Mouse (Mus musculus): ENCODE measurements around the gene Il6ra. TPM values are rescaled to one million over a fixed set of nuclear protein-coding genes. Genes with fewer than 3 reads are reported as not detected.
A peak's percentile ranks its signal among the peaks of the same experiment; 100 is the strongest.

Gene Il6ra
- polyA plus RNA-seq (2015; fragmentation: Nextera tagmentation; extraction: Ambion mirVana): 0.84 and 0.91 TPM in 2 replicates

- Histone ChIP-seq H3K4me1 (ENCODE audit: insufficient read depth, low read length) (peaks cover 12% of the 10 kb centered on the region), H3K27ac (ENCODE audit: low read length) (no peak within 1 kb of the TSS), H3K4me2 (replicated peaks; ENCODE audit: low read depth, low read length) (peak within 1 kb of the TSS; percentile 97), H3K9me3 (ENCODE audit: low read length) (no peaks in the 10 kb centered on the region), H3K36me3 (ENCODE audit: insufficient read depth, low read length) (no peaks in the 10 kb centered on the region), H3K9ac (replicated peaks; ENCODE audit: low read length) (peak within 1 kb of the TSS; percentile 48), H3K4me3 (ENCODE audit: low read length) (peak within 1 kb of the TSS; percentile 58), H3K27me3 (ENCODE audit: insufficient read depth, low read length) (peaks cover 18% of the 10 kb centered on the region)
- WGBS: 1% methylated on average over 72 of the region's 75 CpGs
- peak; percentile 81 for ATAC-seq (ENCODE audit: low FRiP score, low TSS enrichment)
Measured at GRCm38 (mm10) chr3:89912543-89913391, at the start of gene Il6ra. Il6ra (minus strand) TSS chr3:89913196.

GRCm38 (mm10) chr3:89962059-89962750, 49.2 kb upstream of the Il6ra start:
- peak overlapping the region; percentile 93 for H3K9ac ChIP-seq (replicated peaks; ENCODE audit: low read length)
- H3K27ac ChIP-seq (ENCODE audit: low read length): peak overlapping the region; percentile 95
- H3K27me3 ChIP-seq (ENCODE audit: insufficient read depth, low read length): no peaks in the 10 kb centered on the region
- peak overlapping the region; percentile 89 for H3K4me3 ChIP-seq (ENCODE audit: low read length)
- H3K4me1 ChIP-seq (ENCODE audit: insufficient read depth, low read length): peaks cover 31% of the 10 kb centered on the region
- no peaks in the 10 kb centered on the region for H3K9me3 ChIP-seq (ENCODE audit: low read length)
- peak overlapping the region; percentile 93 for H3K4me2 ChIP-seq (replicated peaks; ENCODE audit: low read depth, low read length)
- H3K36me3 ChIP-seq (ENCODE audit: insufficient read depth, low read length): peaks cover 7% of the 10 kb centered on the region
- 3% methylated on average over 14 of the region's 14 CpGs for WGBS
- no peak for ATAC-seq (ENCODE audit: low FRiP score, low TSS enrichment)

- Histone ChIP-seq H3K27ac (ENCODE audit: low read length) (peak overlapping the region; percentile 95; the same call in 1 of the 2 replicates), H3K36me3 (ENCODE audit: insufficient read depth, low read length) (peaks cover 15% of the 10 kb centered on the region), H3K27me3 (ENCODE audit: insufficient read depth, low read length) (no peaks in the 10 kb centered on the region), H3K4me1 (ENCODE audit: insufficient read depth, low read length) (peaks cover 31% of the 10 kb centered on the region), H3K4me3 (ENCODE audit: low read length) (peak overlapping the region; percentile 89), H3K4me2 (replicated peaks; ENCODE audit: low read depth, low read length) (peak overlapping the region; percentile 93), H3K9ac (replicated peaks; ENCODE audit: low read length) (peak overlapping the region; percentile 93), H3K9me3 (ENCODE audit: low read length) (no peaks in the 10 kb centered on the region)
- no peak for ATAC-seq (ENCODE audit: low FRiP score, low TSS enrichment)
- WGBS: 51% methylated on average over 4 of the region's 4 CpGs
Measured at GRCm38 (mm10) chr3:89961436-89961835, 48.4 kb upstream of the Il6ra start.

- Histone ChIP-seq H3K27me3 (ENCODE audit: insufficient read depth, low read length) (no peaks in the 10 kb centered on the region), H3K27ac (ENCODE audit: low read length) (no peak overlapping the region), H3K4me1 (ENCODE audit: insufficient read depth, low read length) (peaks cover 31% of the 10 kb centered on the region), H3K36me3 (ENCODE audit: insufficient read depth, low read length) (peaks cover 24% of the 10 kb centered on the region), H3K9me3 (ENCODE audit: low read length) (no peaks in the 10 kb centered on the region), H3K4me2 (replicated peaks; ENCODE audit: low read depth, low read length) (peak overlapping the region; percentile 93), H3K9ac (replicated peaks; ENCODE audit: low read length) (peak overlapping the region; percentile 75), H3K4me3 (ENCODE audit: low read length) (peak overlapping the region; percentile 89)
- WGBS: under 1% methylated on average over 30 of the region's 30 CpGs
- ATAC-seq (ENCODE audit: low FRiP score, low TSS enrichment): peak; percentile 92
Measured at GRCm38 (mm10) chr3:89960469-89960868, 47.5 kb upstream of the Il6ra start.

- Histone ChIP-seq H3K9me3 (ENCODE audit: low read length) (no peaks in the 10 kb centered on the region), H3K4me2 (replicated peaks; ENCODE audit: low read depth, low read length) (no peak overlapping the region), H3K9ac (replicated peaks; ENCODE audit: low read length) (no peak overlapping the region), H3K27ac (ENCODE audit: low read length) (no peak overlapping the region), H3K4me1 (ENCODE audit: insufficient read depth, low read length) (peaks cover 25% of the 10 kb centered on the region), H3K4me3 (ENCODE audit: low read length) (no peak overlapping the region), H3K36me3 (ENCODE audit: insufficient read depth, low read length) (peaks cover 29% of the 10 kb centered on the region), H3K27me3 (ENCODE audit: insufficient read depth, low read length) (no peaks in the 10 kb centered on the region)
- no peak for ATAC-seq (ENCODE audit: low FRiP score, low TSS enrichment)
- 75% methylated on average over 4 of the region's 4 CpGs for WGBS
Measured at GRCm38 (mm10) chr3:89959435-89959834, 46.4 kb upstream of the Il6ra start.

- no peak overlapping the region for H3K4me3 ChIP-seq (ENCODE audit: low read length)
- H3K9ac ChIP-seq (replicated peaks; ENCODE audit: low read length): no peak overlapping the region
- H3K4me2 ChIP-seq (replicated peaks; ENCODE audit: low read depth, low read length): no peak overlapping the region
- no peak for ATAC-seq (ENCODE audit: low FRiP score, low TSS enrichment)
- H3K4me1 ChIP-seq (ENCODE audit: insufficient read depth, low read length): peaks cover 24% of the 10 kb centered on the region
- no peaks in the 10 kb centered on the region for H3K9me3 ChIP-seq (ENCODE audit: low read length)
- no peaks in the 10 kb centered on the region for H3K27me3 ChIP-seq (ENCODE audit: insufficient read depth, low read length)
- H3K27ac ChIP-seq (ENCODE audit: low read length): no peak overlapping the region
- WGBS: 94% methylated on average over 9 of the region's 9 CpGs
- peaks cover 41% of the 10 kb centered on the region for H3K36me3 ChIP-seq (ENCODE audit: insufficient read depth, low read length)
Measured at GRCm38 (mm10) chr3:89957880-89958279, 44.9 kb upstream of the Il6ra start.

GRCm38 (mm10) chr3:89956177-89956971, 43.4 kb upstream of the Il6ra start:
- no peaks in the 10 kb centered on the region for H3K27me3 ChIP-seq (ENCODE audit: insufficient read depth, low read length)
- no peak overlapping the region for H3K4me3 ChIP-seq (ENCODE audit: low read length)
- 89% methylated on average over 7 of the region's 7 CpGs for WGBS
- H3K4me1 ChIP-seq (ENCODE audit: insufficient read depth, low read length): peaks cover 13% of the 10 kb centered on the region
- H3K27ac ChIP-seq (ENCODE audit: low read length): no peak overlapping the region
- H3K4me2 ChIP-seq (replicated peaks; ENCODE audit: low read depth, low read length): no peak overlapping the region
- H3K9ac ChIP-seq (replicated peaks; ENCODE audit: low read length): no peak overlapping the region
- ATAC-seq (ENCODE audit: low FRiP score, low TSS enrichment): no peak
- peaks cover 55% of the 10 kb centered on the region for H3K36me3 ChIP-seq (ENCODE audit: insufficient read depth, low read length)
- no peaks in the 10 kb centered on the region for H3K9me3 ChIP-seq (ENCODE audit: low read length)

GRCm38 (mm10) chr3:89953420-89953819, 40.4 kb upstream of the Il6ra start:
- H3K4me1 ChIP-seq (ENCODE audit: insufficient read depth, low read length): no peaks in the 10 kb centered on the region
- no peaks in the 10 kb centered on the region for H3K27me3 ChIP-seq (ENCODE audit: insufficient read depth, low read length)
- WGBS: 1% methylated on average over 4 of the region's 4 CpGs
- H3K9ac ChIP-seq (replicated peaks; ENCODE audit: low read length): no peak overlapping the region
- H3K4me3 ChIP-seq (ENCODE audit: low read length): no peak overlapping the region
- ATAC-seq (ENCODE audit: low FRiP score, low TSS enrichment): peak; percentile 58; the same call in 1 of the 2 replicates
- peaks cover 80% of the 10 kb centered on the region for H3K36me3 ChIP-seq (ENCODE audit: insufficient read depth, low read length)
- no peak overlapping the region for H3K4me2 ChIP-seq (replicated peaks; ENCODE audit: low read depth, low read length)
- no peaks in the 10 kb centered on the region for H3K9me3 ChIP-seq (ENCODE audit: low read length)
- no peak overlapping the region for H3K27ac ChIP-seq (ENCODE audit: low read length)

- 97% methylated on average over 6 of the region's 6 CpGs for WGBS
- Histone ChIP-seq H3K36me3 (ENCODE audit: insufficient read depth, low read length) (peaks cover 85% of the 10 kb centered on the region), H3K4me1 (ENCODE audit: insufficient read depth, low read length) (no peaks in the 10 kb centered on the region), H3K27ac (ENCODE audit: low read length) (no peak overlapping the region), H3K4me3 (ENCODE audit: low read length) (no peak overlapping the region), H3K9ac (replicated peaks; ENCODE audit: low read length) (no peak overlapping the region), H3K27me3 (ENCODE audit: insufficient read depth, low read length) (no peaks in the 10 kb centered on the region), H3K4me2 (replicated peaks; ENCODE audit: low read depth, low read length) (no peak overlapping the region), H3K9me3 (ENCODE audit: low read length) (no peaks in the 10 kb centered on the region)
- ATAC-seq (ENCODE audit: low FRiP score, low TSS enrichment): no peak
Measured at GRCm38 (mm10) chr3:89948655-89949054, 35.7 kb upstream of the Il6ra start.

Measured in kidney, embryonic 16.5 days (tissue).